Mouse (Mus musculus) adrenal gland, adult (tissue): ENCODE measurements around the gene Bcor.
A peak's percentile ranks its signal among the peaks of the same experiment; 100 is the strongest.

Experiments
- DNase-seq, 2 experiments: peaks; one replicate each; pipeline ENCODE4 v3.0.0; 2022 to 2023; ENCODE audit warnings: low spot score in 1 of 2; ENCODE audit not compliant: inconsistent age in 2 of 2

The Bcor gene

DNA sequence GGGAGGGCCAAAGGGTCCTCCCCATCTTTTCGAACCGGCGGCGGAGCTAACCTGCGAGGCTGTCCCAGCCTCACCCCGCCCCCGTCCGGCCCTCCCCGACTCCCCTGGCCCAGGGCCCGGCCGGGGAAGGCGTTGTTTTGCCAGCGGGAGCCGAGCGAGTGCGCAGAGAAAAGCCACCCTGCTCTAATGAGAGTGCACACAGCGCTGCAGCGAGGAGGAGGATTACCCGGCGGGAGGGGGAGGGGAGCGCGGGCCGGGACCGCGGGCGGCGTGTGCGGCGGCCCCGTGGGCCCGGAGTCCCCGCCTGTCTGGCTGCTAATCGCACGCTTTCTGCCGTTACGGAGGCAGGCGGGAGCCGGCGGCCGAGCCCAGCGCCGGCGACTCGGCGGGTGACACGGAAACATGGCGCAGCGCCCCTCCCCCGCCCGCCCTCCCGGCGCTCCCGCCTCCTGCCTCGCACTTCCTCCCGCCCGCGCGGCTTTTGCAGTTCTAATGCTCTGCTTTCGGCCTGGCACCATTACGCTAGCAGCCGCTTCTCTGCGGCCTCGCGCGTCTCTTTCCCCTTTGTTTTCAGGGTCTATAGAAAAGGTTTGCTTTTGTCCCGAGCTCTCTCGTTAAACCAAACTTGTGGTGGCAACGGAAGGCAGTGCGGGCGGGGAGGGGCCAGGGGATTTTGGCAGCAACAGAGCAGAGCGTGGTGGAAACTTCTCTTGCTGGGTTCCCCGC, 71.7 kb downstream of the Bcor start:
- peak; percentile 85 to 93 for DNase-seq

GRCm38 (mm10) chrX:12087511-12088300, 72.4 kb downstream of the Bcor start:
- DNase-seq: peak; percentile 75 to 85

DNA sequence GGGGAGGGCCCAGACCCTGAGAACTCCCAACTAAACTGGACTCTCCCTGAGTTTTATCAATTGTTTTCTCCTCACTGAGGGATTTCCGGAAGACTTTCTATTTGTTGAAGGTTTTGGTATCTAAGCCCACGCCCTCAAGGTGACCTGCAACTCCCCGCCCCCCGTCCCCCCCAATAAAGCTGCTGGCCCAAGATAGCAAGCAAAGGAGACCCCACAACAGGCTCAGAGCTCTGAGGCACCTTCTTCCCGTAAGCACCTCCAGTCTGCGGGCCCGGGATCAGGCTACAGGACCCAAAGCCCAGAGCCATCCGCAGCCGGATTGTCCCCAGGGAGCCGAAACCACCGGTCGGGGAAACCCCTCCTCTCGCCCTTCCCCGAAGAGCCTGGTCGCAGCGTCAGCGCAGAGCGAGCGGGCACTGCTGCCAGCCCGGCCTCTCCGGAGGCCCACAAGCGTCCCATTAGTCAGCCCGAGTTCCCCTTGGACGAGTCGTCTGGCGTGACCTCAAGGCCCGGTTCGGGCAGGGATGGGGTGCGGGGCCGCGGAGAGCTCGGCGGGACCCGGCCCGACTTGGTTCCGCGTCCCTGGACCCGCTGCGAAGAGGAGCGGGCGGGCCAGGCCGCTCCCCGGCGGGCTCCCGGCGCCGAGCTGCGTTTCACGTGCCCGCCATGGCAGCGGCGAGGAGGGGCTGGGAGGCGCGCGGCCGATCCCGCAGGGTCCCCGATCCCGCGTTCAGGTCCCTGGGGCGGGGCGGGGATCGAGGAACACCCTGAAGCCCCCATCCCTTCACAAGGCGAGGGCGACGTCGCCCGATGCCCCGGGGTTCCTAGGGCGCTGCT, 73.3 kb downstream of the Bcor start:
- peak; percentile 77 to 89 for DNase-seq

DNA sequence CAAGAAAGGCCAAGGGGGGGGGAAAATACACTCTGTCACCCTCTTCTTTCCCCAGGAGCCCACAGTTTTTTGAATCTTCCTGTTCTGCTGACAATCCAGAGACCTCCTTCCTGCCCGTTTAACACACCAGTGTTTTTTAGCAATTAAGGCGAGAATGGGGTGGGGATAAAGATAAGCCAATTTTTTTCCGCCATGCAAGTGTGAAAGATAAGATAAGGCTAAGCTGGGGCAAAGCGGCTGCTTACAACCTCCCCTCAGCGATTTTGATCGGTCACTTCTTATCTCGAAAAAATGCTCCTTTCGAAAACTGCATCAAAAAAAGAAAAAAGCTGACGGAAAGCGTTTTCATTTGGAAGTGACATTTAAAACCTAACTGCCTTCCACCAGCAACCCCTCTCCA, 74.2 kb downstream of the Bcor start:
- DNase-seq: peak in 1 of 2 experiments; percentile 26

GRCm38 (mm10) chrX:12085290-12085689, 74.9 kb downstream of the Bcor start:
- no peak for DNase-seq

DNA sequence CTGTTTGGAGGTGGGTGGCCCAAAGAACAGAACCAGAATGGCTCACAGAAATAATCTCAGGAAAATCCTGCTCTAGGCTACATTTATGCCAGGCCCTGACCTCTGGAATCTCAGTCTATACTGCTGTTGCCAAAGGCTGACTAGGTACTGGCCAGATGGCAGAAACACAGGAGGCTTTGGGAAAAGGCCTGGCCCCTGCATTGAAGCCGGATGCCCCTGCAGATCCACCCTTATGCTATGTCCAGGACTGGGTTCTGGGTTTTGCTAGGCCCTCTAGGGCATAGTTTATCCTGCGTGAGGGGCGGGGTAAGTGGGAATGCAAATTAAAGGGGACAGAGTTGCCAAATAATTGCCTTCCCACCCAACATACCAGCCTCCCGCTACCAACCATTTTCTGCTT, 75.5 kb downstream of the Bcor start:
- DNase-seq: no peak

- DNase-seq: no peak
Observed at GRCm38 (mm10) chrX:12083631-12084030, 76.5 kb downstream of the Bcor start.

- no peak for DNase-seq
Observed at GRCm38 (mm10) chrX:12082736-12083135, 77.4 kb downstream of the Bcor start.

- DNase-seq: no peak
Observed at GRCm38 (mm10) chrX:12082184-12082583, 78.0 kb downstream of the Bcor start.

DNA sequence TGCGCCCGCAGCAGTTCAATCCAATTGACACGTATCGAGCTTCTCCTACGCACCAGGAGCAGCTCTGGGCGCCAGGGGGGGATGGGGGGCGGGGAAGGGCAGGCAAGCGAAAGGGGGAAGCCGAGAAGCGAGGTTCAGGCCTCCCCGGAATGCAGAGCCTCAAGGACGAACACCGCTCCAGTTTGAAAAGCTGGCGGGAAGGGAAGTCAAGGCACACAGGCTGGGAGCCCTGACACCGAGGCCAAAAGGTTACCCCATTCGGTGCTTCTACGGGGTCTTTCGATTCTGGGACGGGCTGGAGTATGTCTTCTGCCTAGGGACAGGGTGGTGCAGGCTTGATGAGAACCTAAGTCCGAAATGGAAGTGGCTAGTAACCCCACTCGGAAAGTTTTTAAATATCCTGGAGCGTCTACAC, 78.4 kb downstream of the Bcor start:
- peak in 1 of 2 experiments; percentile 58 for DNase-seq

DNA sequence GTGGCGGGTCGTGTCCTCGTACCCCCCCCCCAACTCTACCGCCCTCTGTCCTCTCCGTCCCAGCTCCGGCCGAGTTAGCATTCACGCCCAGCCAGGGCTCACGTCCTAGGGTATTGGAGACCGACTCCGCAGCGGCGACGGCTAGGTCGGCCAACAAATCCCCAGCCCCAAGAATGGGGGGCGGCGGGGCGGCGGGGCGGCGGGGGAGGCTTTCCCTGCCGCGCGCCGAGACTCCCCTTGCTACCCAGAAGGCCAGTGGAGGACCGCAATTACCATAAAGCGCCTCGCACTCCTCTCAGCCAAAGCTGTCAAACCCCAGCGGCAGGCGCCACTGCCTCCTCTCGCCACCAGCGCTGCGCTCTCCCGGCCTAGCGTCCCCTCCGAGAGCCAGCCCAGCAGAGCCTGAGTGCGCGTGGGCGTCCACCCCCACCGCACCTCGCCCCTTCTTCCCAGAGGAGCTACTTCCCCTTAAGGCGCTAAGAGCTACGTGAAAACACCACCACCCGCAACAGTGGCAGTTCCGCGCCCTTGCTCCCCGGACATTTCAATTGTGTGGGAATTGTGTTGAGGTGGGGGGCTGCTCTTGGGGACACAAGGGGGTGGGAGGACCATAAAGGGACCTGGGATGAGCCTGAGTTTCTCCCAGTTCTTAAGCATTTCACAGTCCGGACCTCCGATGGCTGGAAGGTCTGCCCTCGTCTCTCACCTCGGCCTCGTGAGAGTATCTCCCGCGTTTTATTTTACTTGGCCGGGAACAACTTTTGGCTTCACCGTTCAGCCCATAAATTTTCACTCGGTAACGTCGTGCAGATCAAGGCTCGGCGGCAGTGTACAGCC, 79.0 kb downstream of the Bcor start:
- DNase-seq: peak; percentile 41 to 76

DNA sequence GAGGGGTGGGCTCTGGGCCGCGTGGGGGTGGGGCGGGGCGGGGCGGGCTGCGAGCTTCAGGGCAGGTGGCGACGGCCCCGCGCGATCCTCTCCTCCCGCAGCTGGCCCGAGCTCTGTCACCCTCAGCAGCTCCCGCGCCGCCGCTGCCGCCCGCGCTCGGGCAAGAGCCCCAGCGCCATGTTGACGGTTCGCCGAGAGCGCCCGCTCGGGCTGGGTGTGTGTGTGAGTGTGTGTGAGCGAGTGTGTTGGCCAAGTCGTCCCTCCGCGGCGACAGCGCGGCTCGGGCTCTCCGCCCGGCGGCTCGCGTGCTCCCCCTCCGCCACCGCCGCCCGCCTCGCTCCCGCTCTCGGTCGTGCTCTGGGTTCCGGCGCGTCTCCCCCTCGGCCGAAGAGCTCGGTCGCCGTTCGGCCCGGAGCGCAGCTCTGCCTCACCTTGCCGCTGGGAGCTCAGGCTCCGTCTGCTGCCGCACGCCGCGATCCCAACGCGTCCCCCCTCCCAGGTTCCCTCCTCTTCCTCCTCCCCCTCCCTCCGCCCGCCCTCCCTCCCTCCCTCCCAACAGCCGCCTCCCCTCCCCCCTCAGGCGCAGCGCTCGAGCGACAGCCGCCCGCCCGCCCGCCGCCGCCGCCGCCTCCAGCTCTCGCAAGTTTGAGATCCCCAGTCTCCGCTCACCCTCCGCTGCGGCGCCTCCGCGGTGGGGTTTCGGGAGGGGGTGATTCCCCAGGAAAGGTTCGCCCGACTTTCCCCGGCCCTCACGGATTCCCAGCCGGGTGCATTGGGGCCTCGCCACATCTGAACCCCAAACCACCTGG, 79.9 kb downstream of the Bcor start:
- DNase-seq: peak; percentile 74 to 86

GRCm38 (mm10) chrX:12079309-12080094, 80.7 kb downstream of the Bcor start:
- peak; percentile 56 to 80 for DNase-seq

GRCm38 (mm10) chrX:12079059-12079308, 81.2 kb downstream of the Bcor start:
- no peak for DNase-seq

DNA sequence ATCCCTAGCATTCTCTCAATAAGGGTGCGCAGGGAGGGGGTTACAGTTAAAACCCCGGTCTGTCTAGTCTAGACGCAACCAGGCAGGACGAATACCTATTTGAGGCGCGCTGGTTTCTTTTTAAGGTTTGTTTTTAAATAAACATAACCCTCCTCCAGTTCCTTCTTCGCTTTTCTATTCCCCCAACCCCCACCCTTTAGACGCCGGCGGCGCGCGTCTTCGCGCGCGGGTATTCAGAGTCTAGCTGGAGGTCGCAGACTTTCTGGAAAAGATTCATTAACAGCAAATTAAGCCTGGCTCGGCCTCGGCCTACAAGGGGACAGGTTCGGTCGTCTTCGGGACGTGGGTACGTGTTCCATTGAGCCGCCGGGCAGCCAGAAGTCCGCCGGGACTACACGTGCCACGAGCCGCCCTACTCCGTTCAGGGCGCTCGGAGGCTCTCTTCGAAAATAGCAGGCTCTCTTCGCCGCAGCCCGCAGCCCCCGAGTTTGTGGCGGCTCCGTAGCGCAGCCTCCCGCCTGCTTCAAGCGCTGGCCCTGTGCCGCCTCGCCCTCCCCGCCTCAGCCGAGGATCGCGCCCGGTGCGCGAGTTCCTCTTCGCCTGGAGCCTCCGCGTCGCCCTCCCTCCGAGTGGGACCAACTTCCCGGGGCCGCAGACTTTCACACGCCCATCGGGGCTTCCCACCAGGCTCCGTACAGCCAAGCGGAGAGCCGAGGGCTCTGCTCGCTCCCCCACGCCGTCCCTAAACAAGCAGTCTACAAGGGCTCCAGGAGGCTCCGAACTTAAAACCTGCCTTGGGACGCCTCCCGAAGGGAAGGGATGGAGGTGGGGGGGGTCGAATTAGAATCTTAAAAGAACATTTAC, 81.7 kb downstream of the Bcor start:
- DNase-seq: peak; percentile 53 to 76

GRCm38 (mm10) chrX:12077601-12077980, 82.6 kb downstream of the Bcor start:
- no peak for DNase-seq

DNA sequence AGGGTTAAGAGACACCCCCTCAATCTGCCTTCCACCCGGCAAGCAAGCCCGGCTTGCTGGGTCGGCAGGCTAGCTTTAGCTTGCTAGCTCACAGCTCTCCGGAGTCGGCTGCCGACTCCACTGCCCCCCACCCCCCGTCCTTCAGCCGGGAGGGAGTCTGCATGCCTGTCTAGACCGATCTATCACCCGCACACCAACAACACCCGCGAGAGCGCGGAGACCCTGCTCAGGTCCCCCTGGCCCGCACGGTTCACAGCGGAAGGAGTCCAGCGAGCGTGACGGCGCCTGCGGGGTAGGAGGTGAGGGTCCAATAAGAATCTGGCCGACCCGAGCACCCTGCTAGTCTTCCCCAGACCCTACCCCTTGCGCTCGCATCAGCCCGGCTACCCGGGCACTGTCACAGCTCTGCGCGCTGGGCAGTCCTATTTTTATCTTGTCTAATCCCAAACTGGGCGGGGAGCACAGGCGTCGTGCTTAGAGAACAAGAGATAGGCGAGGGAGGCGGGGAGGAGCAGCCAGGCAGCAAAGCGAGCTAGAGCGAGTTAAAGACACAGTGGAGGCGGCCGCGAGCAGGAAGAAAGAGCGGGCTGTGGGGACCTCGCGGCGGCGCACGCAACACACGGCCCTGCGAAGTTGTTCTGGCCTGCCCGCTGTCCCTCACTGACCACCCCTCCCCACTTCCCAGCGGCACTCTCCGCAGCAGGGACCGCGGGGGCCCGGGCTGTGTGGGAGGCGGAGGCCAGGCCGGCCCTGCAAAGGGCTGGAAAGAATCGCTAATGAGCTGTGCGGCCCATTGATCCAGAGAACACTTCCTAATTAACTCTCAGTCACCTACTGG, 83.2 kb downstream of the Bcor start:
- peak; percentile 76 to 87 for DNase-seq
